Mouse (Mus musculus) intestine, embryonic 14.5 days (tissue): ENCODE measurements around the gene Sept9. TPM values are rescaled to one million over a fixed set of nuclear protein-coding genes. Genes with fewer than 3 reads are reported as not detected.

Experiments
- ATAC-seq: fragments of 200-750 bp; cut with Nextera tagmentation; replicated peaks from 2 replicates; pipeline ENCODE4 v1.8.0; 2017; ENCODE audit warnings: low read depth, moderate number of reproducible peaks, moderate TSS enrichment, moderate library complexity; ENCODE audit not compliant: low FRiP score, low TSS enrichment
- DNase-seq: peaks from one replicate; pipeline ENCODE4 v3.0.0-alpha.2; 2018; ENCODE audit warnings: low spot score
- H3K27ac ChIP-seq: fragments of 300-500 bp; sonication (generic); 2 replicates; pipeline ENCODE4 v1.5.1; 2014; ENCODE audit warnings: low read depth, mild to moderate bottlenecking, control low read depth
- H3K27me3 ChIP-seq: fragments of 300-500 bp; sonication (generic); replicated peaks from 2 replicates; pipeline ENCODE4 v1.6.1; 2014; ENCODE audit warnings: low read length, control low read depth; ENCODE audit not compliant: control insufficient read depth, insufficient read depth
- H3K36me3 ChIP-seq: fragments of 300-500 bp; sonication (generic); 2 replicates; pipeline ENCODE4 v1.6.1; 2014; ENCODE audit warnings: low read length, control low read depth; ENCODE audit not compliant: control insufficient read depth, insufficient read depth
- H3K4me1 ChIP-seq: fragments of 300-500 bp; sonication (generic); replicated peaks from 2 replicates; pipeline ENCODE4 v1.6.1; 2014; ENCODE audit warnings: low read length, control low read depth, mixed read lengths; ENCODE audit not compliant: control insufficient read depth, insufficient read depth
- H3K4me2 ChIP-seq: fragments of 300-500 bp; sonication (generic); 2 replicates; pipeline ENCODE4 v1.6.1; 2014; ENCODE audit warnings: low read length
- H3K4me3 ChIP-seq: fragments of 300-500 bp; sonication (generic); 2 replicates; pipeline ENCODE4 v1.5.1; 2014; ENCODE audit warnings: low read depth, low read length, control low read depth, mixed read lengths
- H3K9ac ChIP-seq: fragments of 300-500 bp; sonication (generic); 2 replicates; pipeline ENCODE4 v1.6.1; 2014; ENCODE audit warnings: mild to moderate bottlenecking, low read length
- H3K9me3 ChIP-seq: fragments of 300-500 bp; sonication (generic); 2 replicates; pipeline ENCODE4 v1.6.1; 2016; ENCODE audit warnings: low read length, control low read depth; ENCODE audit not compliant: control insufficient read depth
- WGBS: fragments of 180-500 bp; shearing (Covaris S2); extraction: QIAGEN DNeasy Blood & Tissue Kit; methylation state at CpG from one replicate; pipeline ENCODE4 v1.1.7; 2014; 5-methylcytosine and 5-hydroxymethylcytosine counted together
- polyA plus RNA-seq: library from polyadenylated mRNA; unstranded; fragments of >200 nt; fragmentation: Nextera tagmentation; extraction: Ambion mirVana; gene quantifications from 2 replicates; pipeline ENCODE4 v1.2.1, GENCODE M21; 2014

Sept9 gene
- polyA plus RNA-seq, 1 experiment from 2014 or later: 143 TPM

GRCm38 (mm10) chr11:117299741-117300140 lies 100.3 kb downstream of the Sept9 start:
- no peak for DNase-seq
- no peaks in the 10 kb centered on the region for H3K27me3 ChIP-seq
- no peak for ATAC-seq
- H3K4me1 ChIP-seq: peaks cover 16% of the 10 kb centered on the region
- H3K4me2 ChIP-seq: no peak overlapping the region
- 90% methylated on average over 6 of the region's 6 CpGs for WGBS
- H3K36me3 ChIP-seq: no peaks in the 10 kb centered on the region
- no peak overlapping the region for H3K9ac ChIP-seq
- 0 out of 2 replicates have a peak, but pooled peaks cover 2% of the 10 kb centered on the region for H3K9me3 ChIP-seq
- H3K4me3 ChIP-seq: no peak overlapping the region
- no peak overlapping the region for H3K27ac ChIP-seq

DNA sequence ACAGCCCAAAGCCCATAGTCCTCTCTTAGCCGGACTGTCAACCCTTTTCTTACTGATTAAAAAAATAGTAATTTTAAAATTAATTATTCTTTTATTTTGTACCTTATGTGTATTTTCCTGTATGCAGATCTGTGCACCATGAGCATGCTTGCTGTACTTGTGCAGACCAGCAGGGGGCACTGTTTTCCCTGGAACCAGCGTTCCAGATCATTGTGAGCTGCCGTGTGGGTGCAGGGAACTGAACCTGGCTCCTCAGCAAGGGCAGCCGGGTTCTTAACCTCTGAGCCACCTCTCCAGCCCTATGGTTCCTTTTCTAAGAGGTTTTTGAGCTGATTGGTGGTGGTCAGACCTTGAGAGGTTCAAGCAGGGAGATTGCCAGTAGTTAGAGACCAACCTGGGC lies 101.3 kb downstream of the Sept9 start:
- Histone ChIP-seq H3K4me3 (no peak overlapping the region), H3K4me1 (peaks cover 5% of the 10 kb centered on the region; the same call in 1 of the 2 replicates), H3K27ac (no peak overlapping the region), H3K27me3 (no peaks in the 10 kb centered on the region), H3K4me2 (no peak overlapping the region), H3K9me3 (0 out of 2 replicates have a peak, but pooled peaks cover 2% of the 10 kb centered on the region), H3K9ac (no peak overlapping the region), H3K36me3 (no peaks in the 10 kb centered on the region)
- ATAC-seq: no peak
- 90% methylated on average over 4 of the region's 4 CpGs for WGBS
- no peak for DNase-seq

DNA sequence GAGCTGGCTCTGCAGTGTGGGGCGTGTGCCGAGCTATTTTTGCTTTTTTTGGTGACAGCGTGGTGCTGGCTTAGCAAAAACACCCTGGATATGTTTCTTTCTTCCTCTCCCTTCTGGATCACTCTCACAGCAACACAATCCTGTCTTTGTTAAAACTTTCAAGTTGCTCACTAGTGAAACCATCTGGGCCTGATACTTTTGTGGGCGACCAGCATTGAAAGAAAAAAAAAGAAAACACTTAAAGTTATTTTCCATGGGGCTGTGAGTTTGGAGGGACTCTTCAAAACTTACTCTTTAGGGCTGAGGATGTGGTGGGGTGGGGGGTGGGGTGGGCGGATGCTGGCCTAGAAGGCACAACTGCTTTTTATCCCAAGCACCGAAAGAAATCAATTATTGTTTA lies 102.3 kb downstream of the Sept9 start:
- 79% methylated on average over 6 of the region's 6 CpGs for WGBS
- Histone ChIP-seq H3K4me2 (no peak overlapping the region), H3K4me1 (peaks cover 4% of the 10 kb centered on the region; the same call in 1 of the 2 replicates), H3K27me3 (no peaks in the 10 kb centered on the region), H3K4me3 (no peak overlapping the region), H3K9ac (no peak overlapping the region), H3K36me3 (no peaks in the 10 kb centered on the region), H3K27ac (no peak overlapping the region), H3K9me3 (0 out of 2 replicates have a peak, but pooled peaks cover 2% of the 10 kb centered on the region)
- DNase-seq: no peak
- ATAC-seq: no peak

DNA sequence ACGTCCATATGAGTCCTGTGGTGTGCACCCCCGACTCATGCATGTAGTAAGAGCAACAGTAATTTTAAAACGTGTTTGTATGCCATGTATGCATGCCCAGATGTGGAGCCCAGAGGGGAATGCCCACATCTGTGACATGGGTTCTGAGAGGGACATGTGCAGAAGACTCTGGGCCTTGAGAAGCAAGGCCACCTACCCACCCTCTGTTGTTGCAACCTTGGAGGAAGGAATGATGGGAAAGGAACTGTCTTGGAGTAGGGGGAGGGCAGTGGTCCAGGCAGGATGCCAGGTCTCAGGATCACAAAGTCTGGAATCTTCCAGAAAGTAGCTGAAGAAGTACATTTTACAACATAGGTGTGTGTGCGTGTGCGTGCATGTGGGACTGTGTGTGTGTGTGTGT lies 102.9 kb downstream of the Sept9 start:
- ATAC-seq (no peak), DNase-seq (no peak)
- H3K4me2 ChIP-seq: no peak overlapping the region
- H3K27ac ChIP-seq: no peak overlapping the region
- H3K36me3 ChIP-seq: no peaks in the 10 kb centered on the region
- peaks cover 4% of the 10 kb centered on the region; the same call in 1 of the 2 replicates for H3K4me1 ChIP-seq
- no peak overlapping the region for H3K4me3 ChIP-seq
- no peaks in the 10 kb centered on the region for H3K27me3 ChIP-seq
- 90% methylated on average over 5 of the region's 5 CpGs for WGBS
- H3K9me3 ChIP-seq: 0 out of 2 replicates have a peak, but pooled peaks cover 2% of the 10 kb centered on the region
- no peak overlapping the region for H3K9ac ChIP-seq

- Histone ChIP-seq H3K4me3 (no peak overlapping the region), H3K4me1 (peaks cover 36% of the 10 kb centered on the region), H3K4me2 (no peak overlapping the region), H3K27ac (no peak overlapping the region), H3K9me3 (0 out of 2 replicates have a peak, but pooled peaks cover 2% of the 10 kb centered on the region), H3K27me3 (no peaks in the 10 kb centered on the region), H3K36me3 (no peaks in the 10 kb centered on the region), H3K9ac (no peak overlapping the region)
- DNase-seq (no peak), ATAC-seq (no peak)
- 83% methylated on average over 7 of the region's 7 CpGs for WGBS
Measured at GRCm38 (mm10) chr11:117305509-117306188, 106.2 kb downstream of the Sept9 start.

GRCm38 (mm10) chr11:117306311-117307088 lies 107.0 kb downstream of the Sept9 start:
- Histone ChIP-seq H3K4me1 (peaks cover 45% of the 10 kb centered on the region), H3K27me3 (no peaks in the 10 kb centered on the region), H3K9me3 (no peaks in the 10 kb centered on the region), H3K4me2 (no peak overlapping the region), H3K27ac (peak overlapping the region; percentile 23; the same call in 1 of the 2 replicates), H3K4me3 (no peak overlapping the region), H3K36me3 (no peaks in the 10 kb centered on the region), H3K9ac (no peak overlapping the region)
- DNase-seq (no peak), ATAC-seq (no peak)
- 64% methylated on average over 14 of the region's 14 CpGs for WGBS

DNA sequence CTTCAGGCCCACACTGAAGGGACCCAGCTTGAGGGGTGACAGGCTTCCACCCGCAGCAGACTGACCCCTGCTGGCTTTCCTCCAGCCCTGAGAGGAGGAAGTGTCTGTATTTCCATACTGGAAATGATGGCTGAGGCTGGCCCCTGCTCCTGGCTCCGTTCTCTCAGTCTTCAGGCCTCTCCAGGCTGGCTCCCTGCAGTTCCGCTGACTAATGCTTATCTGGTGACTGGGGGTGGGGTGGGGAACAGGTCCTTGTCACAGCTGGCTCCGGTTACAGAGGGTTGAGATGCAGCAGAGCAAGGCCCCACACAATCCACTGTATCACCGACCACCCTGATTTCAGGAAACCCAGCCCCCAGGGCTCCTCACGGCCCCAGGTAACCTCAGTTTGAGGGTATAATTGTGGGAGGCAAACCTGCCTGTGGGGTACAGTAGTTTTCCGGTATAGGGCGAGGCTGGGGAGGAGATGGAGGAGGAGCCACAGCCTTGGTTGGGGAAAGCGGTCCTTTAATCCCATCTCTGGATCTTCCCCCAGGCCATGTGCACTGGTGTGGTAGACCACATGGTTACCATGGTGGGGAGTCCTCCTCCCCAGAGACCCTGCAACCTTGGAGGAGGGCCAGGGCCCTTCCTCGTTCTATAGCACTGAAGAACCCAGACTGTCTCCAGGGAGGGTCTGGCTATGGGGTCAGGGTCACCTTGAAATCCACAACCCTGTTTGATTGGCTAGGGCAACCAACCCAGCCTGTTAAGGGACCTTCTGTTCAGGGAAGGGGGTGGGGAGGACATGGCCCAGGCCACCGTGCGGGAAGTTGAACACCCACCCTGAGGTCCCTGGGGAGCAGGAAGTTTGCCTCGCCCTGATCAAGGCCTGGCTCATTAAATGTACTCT lies 108.7 kb downstream of the Sept9 start:
- Histone ChIP-seq H3K27ac (peak overlapping the region; percentile 63), H3K27me3 (no peaks in the 10 kb centered on the region), H3K9ac (no peak overlapping the region), H3K4me1 (peaks cover 61% of the 10 kb centered on the region), H3K9me3 (no peaks in the 10 kb centered on the region), H3K4me3 (no peak overlapping the region), H3K36me3 (no peaks in the 10 kb centered on the region), H3K4me2 (no peak overlapping the region)
- WGBS: 32% methylated on average over 13 of the region's 13 CpGs
- DNase-seq (no peak), ATAC-seq (0 out of 2 replicates have a peak, but pooled peaks have one; percentile 37)
